Mouse (Mus musculus): ENCODE results near the gene Gm5105.

The Gm5105 gene

GRCm38 (mm10) chr3:138067288-138067687 lies at the start of gene Gm5105:
Gene Gm5105 (minus strand): TSS chr3:138067388.
- DNase-seq (ENCODE audit: low spot score) = no peak

GRCm38 (mm10) chr3:138116871-138117270 lies 49.7 kb upstream of the Gm5105 start:
- no peak for DNase-seq (ENCODE audit: low spot score)

GRCm38 (mm10) chr3:138114106-138114505 lies 46.9 kb upstream of the Gm5105 start:
- DNase-seq (ENCODE audit: low spot score) = no peak

GRCm38 (mm10) chr3:138110910-138111782 lies 44.0 kb upstream of the Gm5105 start:
- no peak for DNase-seq (ENCODE audit: low spot score)

GRCm38 (mm10) chr3:138106887-138107286 lies 39.7 kb upstream of the Gm5105 start:
- no peak for DNase-seq (ENCODE audit: low spot score)

- DNase-seq (ENCODE audit: low spot score) = no peak
These were observed 37.9 kb upstream of the Gm5105 start for GRCm38 (mm10) chr3:138105056-138105455.

GRCm38 (mm10) chr3:138103690-138104089 lies 36.5 kb upstream of the Gm5105 start:
- no peak for DNase-seq (ENCODE audit: low spot score)

- no peak for DNase-seq (ENCODE audit: low spot score)
These were observed 34.7 kb upstream of the Gm5105 start for GRCm38 (mm10) chr3:138101936-138102335.

- no peak for DNase-seq (ENCODE audit: low spot score)
These were observed 30.5 kb upstream of the Gm5105 start for GRCm38 (mm10) chr3:138097718-138098117.

- DNase-seq (ENCODE audit: low spot score) = no peak
These were observed 29.3 kb upstream of the Gm5105 start for GRCm38 (mm10) chr3:138096263-138097028.

- no peak for DNase-seq (ENCODE audit: low spot score)
These were observed 28.5 kb upstream of the Gm5105 start for GRCm38 (mm10) chr3:138095718-138096117.

GRCm38 (mm10) chr3:138095301-138095700 lies 28.1 kb upstream of the Gm5105 start:
- no peak for DNase-seq (ENCODE audit: low spot score)

GRCm38 (mm10) chr3:138083896-138084295 lies 16.7 kb upstream of the Gm5105 start:
- no peak for DNase-seq (ENCODE audit: low spot score)

GRCm38 (mm10) chr3:138083073-138083637 lies 16.0 kb upstream of the Gm5105 start:
- DNase-seq (ENCODE audit: low spot score) = no peak

GRCm38 (mm10) chr3:138078701-138079100 lies 11.5 kb upstream of the Gm5105 start:
- DNase-seq (ENCODE audit: low spot score) = no peak

GRCm38 (mm10) chr3:138077476-138078340 lies 10.5 kb upstream of the Gm5105 start:
- no peak for DNase-seq (ENCODE audit: low spot score)

- DNase-seq (ENCODE audit: low spot score) = no peak
These were observed 8.0 kb upstream of the Gm5105 start for GRCm38 (mm10) chr3:138075209-138075608.

GRCm38 (mm10) chr3:138074214-138074613 lies 7.0 kb upstream of the Gm5105 start:
- DNase-seq (ENCODE audit: low spot score) = no peak

GRCm38 (mm10) chr3:138071476-138072073 lies 4.4 kb upstream of the Gm5105 start:
- no peak for DNase-seq (ENCODE audit: low spot score)

GRCm38 (mm10) chr3:138071004-138071403 lies 3.8 kb upstream of the Gm5105 start:
- DNase-seq (ENCODE audit: low spot score) = no peak

- no peak for DNase-seq (ENCODE audit: low spot score)
These were observed 2.7 kb upstream of the Gm5105 start for GRCm38 (mm10) chr3:138069756-138070511.

Measured in ovary, adult 18-20 months (tissue).